Mouse (Mus musculus) MN1 (cell line): ENCODE results near the gene Prr15l.

Experiments
- DNase-seq: peaks from one replicate; pipeline ENCODE4 v3.0.0-alpha.2; 2016; ENCODE audit warnings: low spot score

Gene Prr15l

DNA sequence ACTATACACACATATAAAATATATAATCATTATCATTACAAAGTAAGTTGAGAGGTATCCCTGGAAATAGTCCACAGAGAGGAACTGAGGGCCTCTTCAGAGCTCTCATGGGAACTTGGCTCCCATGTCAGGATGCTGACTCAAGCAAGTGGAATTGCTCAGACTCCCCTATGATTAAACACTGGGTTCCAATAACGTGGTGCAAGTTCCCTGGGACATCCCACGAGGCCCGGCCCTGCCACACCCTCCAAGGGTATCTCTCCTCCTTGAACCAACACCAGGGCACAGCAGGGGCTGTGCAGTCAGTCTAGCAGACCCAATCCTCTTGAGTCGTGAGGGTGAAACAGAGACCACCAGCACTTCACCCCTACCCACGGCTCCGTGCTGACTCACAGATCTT, 8.9 kb upstream of the Prr15l start:
- no peak for DNase-seq

DNA sequence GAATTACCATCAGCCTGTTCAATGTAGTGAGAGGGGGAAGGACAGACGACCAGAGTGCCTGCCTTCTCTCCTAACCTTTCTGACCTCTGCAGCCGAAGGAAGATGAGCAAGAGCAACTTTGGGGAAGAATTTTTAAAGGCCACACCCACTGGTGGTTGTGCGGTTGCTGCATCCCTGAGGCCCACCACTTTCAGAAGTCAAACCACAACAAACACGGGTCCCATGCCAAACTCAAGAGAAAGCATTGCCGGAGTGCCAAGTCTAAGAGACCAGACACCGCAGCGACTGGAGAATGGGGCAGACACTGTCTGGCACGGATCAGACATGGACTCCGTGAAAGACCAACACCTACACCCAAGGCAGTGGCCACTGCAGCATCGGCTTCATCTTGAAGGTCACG, 3.0 kb upstream of the Prr15l start:
- DNase-seq = no peak

DNA sequence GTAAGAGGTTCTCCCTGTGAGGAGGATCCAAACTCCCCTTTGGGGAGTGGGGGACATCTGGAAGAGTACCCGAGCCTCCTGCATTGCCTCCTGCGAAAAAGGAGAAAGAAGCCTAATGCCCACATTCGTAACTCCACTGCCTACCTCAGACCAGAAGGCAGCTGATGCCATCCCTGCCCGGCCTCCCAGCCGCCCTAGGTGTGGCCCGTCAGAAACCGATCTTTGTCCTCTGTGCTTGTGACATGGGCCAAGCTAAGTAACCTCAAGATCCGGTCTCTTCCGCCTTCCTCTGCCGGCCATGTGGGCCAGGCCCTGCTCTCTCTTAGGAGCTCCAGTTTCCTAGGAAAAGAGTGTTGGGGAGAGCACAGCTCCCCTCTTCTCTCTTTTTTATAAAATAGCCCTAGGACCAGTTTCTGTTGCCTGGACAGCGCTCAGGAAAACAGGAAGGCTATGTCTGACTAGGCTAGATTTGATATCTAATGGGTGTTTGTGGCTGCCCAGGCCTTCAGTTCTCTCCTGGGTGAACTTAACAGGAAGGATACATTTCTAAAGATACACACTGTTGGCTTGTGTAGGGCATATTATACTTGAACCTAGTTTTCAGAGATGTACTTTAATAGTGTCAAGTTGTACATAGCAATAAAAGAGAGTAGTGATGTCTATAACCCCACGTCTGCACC, 2.3 kb upstream of the Prr15l start:
- no peak for DNase-seq

DNA sequence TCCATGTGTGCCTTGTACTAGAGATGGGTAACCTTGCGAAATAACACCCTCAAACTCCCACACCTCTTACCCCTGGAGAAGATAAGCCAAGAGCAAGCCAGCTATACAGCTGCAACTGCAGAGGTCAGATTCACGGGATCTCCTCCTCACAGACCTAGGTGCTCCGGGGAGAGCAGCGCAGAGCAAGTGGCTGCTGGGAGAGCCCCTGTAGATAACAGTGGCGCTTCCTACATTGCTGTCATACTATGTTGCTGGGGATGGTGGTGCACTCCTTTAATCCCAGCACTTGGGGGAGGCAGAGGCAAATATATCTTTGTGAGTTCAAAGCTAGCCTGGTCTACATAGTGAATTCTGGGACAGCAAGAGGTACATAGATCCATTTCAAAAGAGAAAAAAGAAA, 1.3 kb upstream of the Prr15l start:
- no peak for DNase-seq

DNA sequence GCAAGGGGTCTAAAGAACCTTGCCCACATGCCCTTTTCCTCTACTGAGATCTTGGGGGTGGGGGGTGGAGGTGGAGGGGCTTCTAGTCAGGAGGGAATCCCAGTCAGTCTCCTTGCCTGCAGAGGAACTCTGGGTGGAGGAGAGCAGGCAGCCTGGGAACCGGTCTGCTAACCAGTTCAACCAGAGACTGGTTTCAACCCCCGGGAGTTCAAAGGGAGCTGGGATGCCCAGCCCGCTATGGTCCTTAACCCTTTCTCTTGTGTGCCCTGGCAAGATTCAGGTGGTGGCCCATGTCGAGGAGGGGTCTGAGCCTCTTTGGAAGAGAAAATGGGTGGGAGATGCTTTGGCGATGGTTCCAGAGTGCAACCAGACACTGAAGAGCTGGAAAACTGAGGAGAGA, 787 bp downstream of the Prr15l start:
- DNase-seq = no peak

DNA sequence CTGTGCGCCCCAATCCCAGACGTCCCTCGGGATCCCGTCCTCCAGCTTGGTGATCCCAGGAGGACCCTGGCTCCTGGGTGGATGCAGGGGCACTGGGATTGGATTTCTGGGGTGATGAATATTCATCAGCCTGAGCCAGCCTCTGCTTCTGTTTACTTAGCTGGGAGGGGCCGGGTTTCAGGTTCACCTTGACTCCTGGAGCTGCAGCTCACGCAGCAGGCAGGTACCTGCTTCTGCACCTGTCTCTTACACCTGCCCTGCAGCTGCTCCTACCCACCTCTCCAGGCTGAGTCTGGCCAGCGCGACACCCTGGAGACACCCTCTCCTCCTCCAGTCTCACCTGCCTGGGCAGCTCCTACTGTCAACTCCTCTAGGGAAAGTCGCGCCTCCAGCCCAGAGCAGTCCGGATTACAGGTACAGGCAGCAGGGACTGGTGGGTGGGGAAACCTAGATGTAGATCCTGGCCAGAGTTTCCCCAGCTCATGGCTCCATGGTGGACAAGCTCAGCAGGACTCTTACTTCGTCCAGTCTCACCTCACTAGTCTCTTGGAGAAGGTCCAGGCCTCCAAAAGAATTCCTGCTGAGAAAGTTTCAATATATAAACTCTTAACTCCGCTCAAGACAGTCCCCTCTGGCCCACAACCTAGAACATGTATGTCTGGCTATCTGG, 1.3 kb downstream of the Prr15l start:
- no peak for DNase-seq

DNA sequence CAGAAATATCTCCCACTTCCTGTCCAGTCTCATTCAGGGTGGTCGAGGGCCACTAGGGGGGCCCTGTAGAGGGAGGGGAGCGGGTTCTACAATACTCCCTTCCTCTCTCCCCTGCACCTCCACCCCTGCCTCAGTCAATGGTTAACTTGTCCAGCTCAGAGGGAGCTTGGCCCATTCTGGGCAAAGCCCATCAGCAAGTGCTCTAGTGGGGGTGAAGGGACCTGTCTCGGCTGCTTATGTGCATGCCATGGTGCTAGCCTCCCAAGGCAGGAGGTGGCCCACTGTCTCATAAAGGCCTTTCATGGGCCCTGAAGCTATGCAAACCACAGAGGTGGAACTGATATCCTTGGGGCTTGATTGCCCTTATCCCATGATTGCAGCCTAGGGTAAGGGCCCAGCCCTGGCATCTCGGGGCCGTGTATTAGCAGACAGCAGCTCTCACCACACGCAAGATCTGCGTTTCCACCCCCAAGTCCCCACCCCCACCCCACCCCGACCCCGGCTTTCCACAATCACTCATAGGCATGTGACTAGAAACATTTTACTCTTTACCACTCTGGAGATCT, 1.9 kb downstream of the Prr15l start:
- DNase-seq = no peak

DNA sequence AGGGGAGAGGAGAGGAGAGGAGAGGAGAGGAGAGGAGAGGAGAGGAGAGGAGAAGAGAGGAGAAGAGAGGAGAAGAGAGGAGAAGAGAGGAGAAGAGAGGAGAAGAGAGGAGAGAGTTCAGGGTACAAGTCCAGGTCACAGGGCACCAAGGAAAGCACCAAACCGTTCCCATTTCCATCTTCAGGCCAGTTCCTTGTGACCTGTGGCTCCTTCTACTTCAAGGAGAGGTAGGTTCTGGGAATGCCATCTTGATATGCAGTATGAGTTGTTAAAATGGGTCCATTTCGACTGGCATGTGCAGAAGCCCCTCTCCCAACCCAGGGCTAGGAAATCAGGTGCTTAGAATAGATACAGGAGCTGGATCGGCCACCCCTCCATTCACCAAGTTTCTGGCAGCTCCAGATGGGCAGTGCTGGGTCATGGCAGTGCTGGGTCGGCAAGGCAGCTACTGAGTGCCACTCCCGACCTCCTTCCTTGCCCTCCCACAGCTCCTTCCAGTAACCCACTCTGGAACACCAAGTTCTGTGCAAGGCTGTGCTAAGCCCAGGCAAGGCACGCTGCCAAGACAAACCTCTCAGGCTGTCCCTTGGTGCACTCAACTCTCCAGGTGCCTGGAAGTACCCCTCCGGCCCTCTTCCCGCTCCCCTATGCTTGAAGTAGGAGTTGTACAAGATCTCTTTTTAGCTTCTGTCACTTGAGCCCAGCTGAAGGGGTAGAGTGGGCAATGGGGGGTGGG, 3.6 kb downstream of the Prr15l start:
- DNase-seq = no peak

DNA sequence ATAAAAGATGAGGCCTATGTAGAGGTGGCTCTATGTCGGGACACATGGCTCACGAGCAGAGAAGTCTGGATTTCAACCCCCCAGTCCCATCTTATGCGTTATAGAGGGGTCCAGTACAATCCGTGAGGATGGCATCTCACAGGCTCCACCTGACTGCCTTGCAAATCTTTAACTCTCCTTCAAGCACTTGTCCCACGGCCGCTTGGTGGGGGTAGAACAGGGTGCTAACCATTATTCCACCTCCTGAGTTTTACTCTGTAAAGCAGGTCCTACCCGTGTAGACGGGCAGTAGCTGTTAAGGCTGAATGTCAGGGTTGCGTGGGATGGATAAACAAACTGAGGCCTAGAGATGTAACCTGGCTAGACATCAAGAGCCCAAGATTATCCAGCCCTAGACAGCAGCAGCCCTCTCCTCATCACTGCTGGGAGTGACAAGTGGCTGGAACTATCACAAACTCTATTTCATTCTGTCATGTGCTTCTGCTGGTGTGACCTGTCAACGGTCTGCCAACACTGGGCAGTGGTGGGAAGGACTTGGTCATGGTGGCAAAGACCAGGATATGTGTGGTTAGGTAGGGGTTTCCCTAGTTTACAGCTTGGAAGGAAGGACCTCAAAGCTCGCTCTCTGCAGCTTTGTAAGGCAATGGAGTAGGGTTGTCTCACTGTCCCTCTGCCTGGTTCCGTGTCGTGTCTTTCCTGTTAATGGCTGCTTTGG, 5.8 kb downstream of the Prr15l start:
- no peak for DNase-seq

DNA sequence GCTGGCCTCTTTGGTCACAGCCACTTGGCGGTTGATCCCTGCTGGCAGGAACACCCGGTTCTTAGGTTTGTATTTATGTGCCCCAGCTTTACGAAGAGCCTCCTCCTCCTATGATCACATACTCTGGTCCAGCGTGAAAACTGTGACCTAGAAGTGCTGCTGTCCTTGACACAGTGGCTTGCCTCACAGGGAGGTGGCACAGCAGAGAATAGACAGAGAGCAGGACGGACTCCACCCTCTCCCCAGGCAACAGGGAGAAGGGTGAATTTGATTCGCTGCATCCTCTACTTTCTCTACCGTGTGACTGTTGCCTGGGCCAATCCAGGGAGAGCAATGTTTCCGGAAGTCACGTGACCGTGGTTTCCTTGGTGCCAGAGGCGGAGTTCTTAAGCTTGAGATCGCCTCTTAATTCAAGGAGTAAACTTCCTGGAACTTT, 7.0 kb downstream of the Prr15l start:
- DNase-seq = no peak

DNA sequence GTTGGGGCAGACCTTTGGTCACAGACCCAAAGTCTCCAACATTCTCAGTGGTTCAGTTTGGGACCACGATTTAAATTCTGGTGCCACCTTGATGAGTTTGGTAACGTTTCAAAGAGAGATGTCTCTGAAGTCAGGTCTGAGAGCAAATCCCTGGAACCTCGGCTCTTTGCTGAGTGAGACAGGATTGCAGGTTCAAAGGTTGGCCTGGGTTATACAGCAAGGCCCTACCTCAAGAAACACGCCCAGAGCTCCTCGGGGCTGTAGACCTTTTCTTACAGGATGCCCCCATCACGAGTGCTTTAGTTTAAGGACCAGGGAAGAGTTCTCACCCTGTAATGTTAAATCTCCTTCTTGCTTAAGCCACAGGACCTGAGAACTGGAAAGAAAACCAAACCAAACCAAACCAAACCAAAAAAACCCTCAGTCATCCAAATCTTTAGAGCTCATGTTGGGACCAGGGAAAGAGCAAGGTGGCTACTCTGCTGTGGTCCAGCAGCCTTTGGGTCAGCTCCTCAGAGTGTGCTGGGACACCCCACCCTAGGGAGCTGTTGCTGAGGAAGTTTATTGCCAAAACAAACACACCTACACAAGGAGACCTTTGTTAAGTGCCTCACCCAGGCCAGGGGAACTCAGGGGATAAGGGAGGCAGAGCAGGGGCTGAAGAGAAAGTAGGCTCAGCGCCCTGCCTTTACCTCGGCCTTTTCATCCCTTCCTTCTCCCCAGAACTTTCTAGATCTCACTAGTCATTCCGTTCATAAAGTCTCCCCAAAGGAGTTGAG, 8.2 kb downstream of the Prr15l start:
- no peak for DNase-seq

DNA sequence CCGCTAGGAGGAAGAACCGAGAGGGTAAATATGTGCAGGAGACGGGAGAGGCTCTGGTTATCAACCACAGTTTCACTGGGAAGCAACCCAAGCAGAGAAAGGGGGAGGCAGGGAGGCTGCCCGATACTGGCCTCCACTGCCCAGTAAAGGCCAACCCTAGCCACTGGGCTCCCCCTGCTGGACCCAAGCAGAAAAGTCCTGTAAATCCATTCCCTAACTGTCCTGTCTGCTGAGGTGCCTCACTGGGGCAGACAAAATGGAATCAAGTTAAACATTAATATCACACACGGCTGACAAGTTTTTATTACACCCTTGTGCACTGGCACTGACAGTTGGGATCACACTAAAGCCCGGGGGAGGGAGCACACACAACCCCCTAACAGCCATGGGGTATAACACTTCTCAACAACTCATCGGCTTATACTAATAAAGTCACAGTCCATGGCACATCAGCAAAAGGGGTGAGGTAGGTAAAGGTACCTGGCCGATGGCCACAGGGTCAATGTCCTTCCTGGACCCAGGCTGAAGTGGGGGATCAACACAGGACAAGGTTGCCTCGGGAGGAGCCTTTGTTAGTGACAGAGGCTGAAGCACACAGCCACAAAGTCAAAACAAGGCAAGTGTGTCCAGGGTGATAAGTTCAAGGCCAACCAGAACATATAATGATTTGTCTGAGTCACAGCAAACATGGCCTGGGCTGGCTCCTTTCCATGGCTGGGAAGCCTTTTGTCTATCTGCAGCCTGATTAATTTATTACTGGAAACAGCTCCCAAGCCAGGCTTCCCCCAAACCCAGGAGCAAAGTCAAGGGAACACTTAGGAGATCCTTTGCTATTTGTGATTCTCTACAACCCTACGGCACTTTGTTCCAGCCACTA, 9.9 kb downstream of the Prr15l start:
- DNase-seq = no peak

DNA sequence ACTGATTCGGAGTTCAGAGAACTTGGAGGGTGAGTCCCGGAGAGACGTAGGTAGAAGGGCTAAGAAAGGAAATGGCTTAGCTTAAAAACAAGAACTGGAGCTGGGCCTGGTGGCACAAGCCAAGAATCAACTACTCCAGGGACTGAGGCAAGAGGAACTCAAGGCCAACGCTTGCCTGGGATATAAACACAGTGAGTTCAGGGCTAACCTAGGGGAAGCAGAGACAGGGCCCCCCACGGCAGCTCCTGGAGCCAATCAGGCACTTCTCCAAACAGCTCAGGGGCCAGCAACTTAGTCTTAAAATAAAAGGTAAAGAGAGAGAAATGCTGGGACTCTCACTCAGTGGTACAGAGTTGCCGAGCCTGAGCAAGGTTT, 10.5 kb downstream of the Prr15l start:
- no peak for DNase-seq

DNA sequence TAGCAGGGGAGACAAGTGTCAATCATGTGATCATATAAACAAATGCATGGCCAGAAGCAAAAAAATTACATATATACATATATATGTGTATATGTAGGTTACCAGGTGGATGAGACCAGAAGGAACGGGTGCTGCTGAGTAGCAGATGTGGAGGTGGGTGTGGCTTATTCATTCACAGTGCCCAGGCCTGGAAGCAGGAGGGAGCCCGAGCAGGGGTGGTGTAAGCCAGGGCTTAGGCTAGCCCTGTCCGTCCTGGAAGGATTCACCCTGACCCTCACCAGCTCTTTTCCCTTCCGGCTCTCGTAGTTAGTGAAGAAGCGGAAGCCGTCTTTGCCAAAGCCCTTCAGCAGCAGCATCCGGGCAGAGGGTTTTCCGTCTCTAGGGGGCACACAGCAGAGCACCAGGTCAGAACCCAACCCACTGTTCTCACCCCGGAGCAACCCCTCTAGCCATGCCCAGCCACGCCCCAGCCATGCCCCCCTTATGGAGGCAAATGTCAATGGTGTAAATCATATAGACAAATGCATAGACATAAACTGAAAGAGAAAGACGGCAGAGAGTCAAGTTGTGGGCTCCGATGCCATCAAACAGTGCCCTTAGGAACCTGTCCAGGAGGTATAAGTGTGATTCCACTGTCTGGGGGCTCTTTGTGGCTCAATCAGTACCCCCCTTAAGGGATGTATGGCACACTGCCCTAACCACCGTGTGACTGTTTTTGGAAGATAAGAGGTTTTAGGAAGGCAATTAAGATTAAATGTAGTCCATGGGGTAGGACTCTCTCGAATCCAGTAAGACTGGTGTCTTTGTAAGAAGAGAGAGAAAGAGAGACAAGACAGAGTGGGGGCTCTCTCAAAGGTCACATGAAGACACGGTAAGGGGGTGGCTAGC, 12.9 kb downstream of the Prr15l start:
- DNase-seq = peak; percentile 34

DNA sequence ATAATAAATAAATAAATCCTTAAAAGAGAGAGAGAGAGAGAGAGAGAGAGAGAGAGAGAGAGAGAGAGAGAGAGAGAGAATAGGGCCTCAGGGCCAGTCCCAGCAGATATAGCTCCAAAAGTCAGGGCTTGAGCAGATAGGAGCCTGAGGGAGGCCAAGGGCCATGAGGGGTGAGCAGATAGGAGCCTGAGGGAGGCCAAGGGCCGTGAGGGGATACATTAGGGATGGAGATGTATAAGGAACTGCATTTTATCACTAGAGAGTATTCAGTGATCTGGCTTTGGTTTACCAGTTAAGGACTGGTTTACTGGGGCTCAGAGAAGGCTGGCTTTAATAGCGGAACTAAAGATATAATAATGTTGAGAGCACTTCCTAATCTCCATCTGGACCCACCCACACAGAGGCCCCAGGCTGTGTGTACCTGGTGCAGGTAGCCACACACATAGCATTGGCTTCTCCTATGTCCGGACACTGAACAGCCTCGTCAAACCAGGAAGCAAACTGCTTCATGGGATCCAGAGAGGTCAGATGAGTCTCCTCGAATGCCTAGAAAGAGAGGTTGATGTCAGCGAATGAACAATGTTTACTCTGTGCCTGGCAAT, 14.2 kb downstream of the Prr15l start:
- DNase-seq = no peak

DNA sequence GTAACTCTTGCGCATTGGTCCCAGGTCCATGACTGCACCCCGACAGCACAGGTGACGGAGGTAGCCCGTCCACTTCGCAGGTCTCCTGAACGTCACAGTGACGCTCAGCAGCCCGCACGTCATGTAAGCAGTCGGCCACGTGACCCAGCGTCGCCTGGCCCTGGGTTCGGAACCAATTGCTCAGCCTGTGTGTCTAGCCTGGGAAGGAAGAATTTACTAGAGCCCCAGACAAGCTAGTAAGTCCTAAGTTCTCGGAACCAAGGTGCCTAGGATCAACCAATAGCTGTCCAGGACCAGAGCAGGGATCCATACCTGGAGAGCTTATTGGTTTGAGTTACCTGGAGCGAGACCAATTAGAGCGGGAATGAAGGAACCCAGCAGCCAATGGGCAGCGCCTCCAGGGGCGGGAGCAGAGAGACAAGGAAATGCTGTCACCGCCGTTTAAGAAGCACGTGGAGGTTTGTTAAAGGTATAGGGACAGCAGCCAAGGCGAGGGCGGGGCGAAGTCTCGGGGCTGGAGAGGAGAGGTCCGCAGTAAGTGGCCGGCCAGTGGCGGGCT, 15.9 kb downstream of the Prr15l start, which contains the start of gene Pnpo:
TSS of gene Pnpo (minus strand) at position 241 of the 559 bp plus-strand sequence.
- DNase-seq = no peak

DNA sequence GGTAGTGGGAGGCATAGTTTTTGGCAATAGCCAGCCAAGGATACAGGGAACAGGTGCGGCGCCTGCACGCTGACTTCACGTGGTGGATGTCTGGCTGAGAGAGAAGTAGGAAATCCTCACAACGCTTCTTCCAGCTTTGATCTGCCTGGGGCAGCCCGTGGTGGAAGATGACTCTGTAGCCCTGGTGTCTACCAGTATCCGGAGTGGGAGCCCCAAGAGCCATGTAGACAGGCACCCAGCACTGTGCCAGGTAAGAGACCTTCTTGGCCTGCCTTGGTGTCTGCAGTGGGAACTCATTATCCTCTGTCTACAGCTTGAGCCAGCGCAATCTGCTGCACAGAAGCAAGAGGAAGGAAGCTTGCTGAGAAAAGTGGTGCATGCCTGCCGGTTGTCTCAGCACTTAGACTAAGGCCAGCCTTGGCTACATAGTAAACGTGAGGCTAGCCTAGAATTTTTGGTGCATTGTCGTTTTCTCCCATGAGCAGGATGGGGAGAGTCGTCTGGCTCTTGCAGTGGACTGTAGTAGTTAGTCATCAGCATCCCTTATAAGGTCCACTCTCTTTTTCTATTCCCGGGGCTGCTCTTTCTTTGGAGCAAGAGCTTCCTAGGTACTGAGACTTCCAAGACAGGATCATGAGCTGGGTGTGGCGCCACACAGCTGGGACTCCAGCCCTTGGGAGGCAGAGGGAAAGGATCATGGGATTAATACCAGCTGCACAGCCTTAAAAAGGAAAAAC, 17.1 kb downstream of the Prr15l start:
- DNase-seq = no peak

DNA sequence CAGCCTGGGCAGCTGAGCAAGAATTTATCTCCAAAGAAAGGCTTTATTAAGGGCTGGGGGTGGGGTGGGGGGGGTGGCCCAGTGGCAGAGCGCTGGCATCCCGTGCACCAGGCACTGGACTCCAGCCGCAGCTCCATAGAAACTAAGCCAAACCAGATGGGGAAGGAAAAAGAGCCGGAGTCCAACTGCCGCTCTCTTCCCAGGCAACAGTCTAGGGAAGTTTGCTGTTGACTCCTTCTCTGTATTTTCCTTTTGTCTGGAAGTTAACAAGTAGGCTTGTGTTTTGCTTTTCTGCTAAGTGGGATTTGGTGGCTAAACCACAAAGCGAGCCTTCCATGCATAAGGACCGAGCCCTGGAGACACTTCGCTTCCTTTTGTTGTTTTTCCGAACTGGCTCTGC, 18.6 kb downstream of the Prr15l start:
- DNase-seq = no peak
